Mouse (Mus musculus): ENCODE data around the gene Elf2.
A peak's percentile ranks its signal among the peaks of the same experiment; 100 is the strongest.
"Not testable (repeated sequence)": the region's sequence is repeated elsewhere in the genome, so short reads cannot be mapped to it uniquely, and the experiment has no call there.

Elf2 gene

GRCm38 (mm10) chr3:51359558-51360307 is 19.3 kb upstream of the Elf2 start:
- no peak for DNase-seq (ENCODE audit: low read depth, low spot score)

GRCm38 (mm10) chr3:51358660-51359557 is 18.4 kb upstream of the Elf2 start:
- DNase-seq (ENCODE audit: low read depth, low spot score): peak; percentile 80

GRCm38 (mm10) chr3:51358181-51358580 is 17.7 kb upstream of the Elf2 start:
- DNase-seq (ENCODE audit: low read depth, low spot score): peak; percentile 74

GRCm38 (mm10) chr3:51357624-51358023 is 17.2 kb upstream of the Elf2 start:
- no peak for DNase-seq (ENCODE audit: low read depth, low spot score)

- DNase-seq (ENCODE audit: low read depth, low spot score): no peak
Observed at GRCm38 (mm10) chr3:51357078-51357477, 16.6 kb upstream of the Elf2 start.

GRCm38 (mm10) chr3:51354956-51355355 is 14.5 kb upstream of the Elf2 start:
- not testable (repeated sequence) for DNase-seq (ENCODE audit: low read depth, low spot score)

GRCm38 (mm10) chr3:51354034-51354427 is 13.6 kb upstream of the Elf2 start:
- DNase-seq (ENCODE audit: low read depth, low spot score): no peak

- peak; percentile 74 for DNase-seq (ENCODE audit: low read depth, low spot score)
Observed at GRCm38 (mm10) chr3:51353325-51354033, 13.0 kb upstream of the Elf2 start.

GRCm38 (mm10) chr3:51350806-51351205 is 10.3 kb upstream of the Elf2 start:
- DNase-seq (ENCODE audit: low read depth, low spot score): no peak

GRCm38 (mm10) chr3:51348646-51349238 is 8.3 kb upstream of the Elf2 start:
- DNase-seq (ENCODE audit: low read depth, low spot score): no peak

GRCm38 (mm10) chr3:51345017-51345416 is 4.6 kb upstream of the Elf2 start:
- DNase-seq (ENCODE audit: low read depth, low spot score): not testable (repeated sequence)

GRCm38 (mm10) chr3:51344182-51344581 is 3.7 kb upstream of the Elf2 start:
- not testable (repeated sequence) for DNase-seq (ENCODE audit: low read depth, low spot score)

GRCm38 (mm10) chr3:51343260-51343659 is 2.8 kb upstream of the Elf2 start:
- DNase-seq (ENCODE audit: low read depth, low spot score): no peak

GRCm38 (mm10) chr3:51342152-51342551 is 1.7 kb upstream of the Elf2 start:
- peak; percentile 18 for DNase-seq (ENCODE audit: low read depth, low spot score)

- DNase-seq (ENCODE audit: low read depth, low spot score): peak; percentile 83
Observed at GRCm38 (mm10) chr3:51341268-51342081, 1.0 kb upstream of the Elf2 start.

- peak; percentile 71 for DNase-seq (ENCODE audit: low read depth, low spot score)
Observed at GRCm38 (mm10) chr3:51339734-51340551, 520 bp downstream of the Elf2 start.

- DNase-seq (ENCODE audit: low read depth, low spot score): peak; percentile 48
Observed at GRCm38 (mm10) chr3:51339378-51339733, 1.1 kb downstream of the Elf2 start.

- no peak for DNase-seq (ENCODE audit: low read depth, low spot score)
Observed at GRCm38 (mm10) chr3:51335378-51335777, 5.1 kb downstream of the Elf2 start.

GRCm38 (mm10) chr3:51333950-51334349 is 6.5 kb downstream of the Elf2 start:
- no peak for DNase-seq (ENCODE audit: low read depth, low spot score)
